Mouse (Mus musculus) MEL (cell line): ENCODE measurements around the gene Wbp4.

ENCODE experiments used
- BHLHE40 ChIP-seq: IDR thresholded peaks from 2 replicates; pipeline ENCODE4 v1.6.1; 2012; ENCODE audit warnings: low read depth, mild to moderate bottlenecking, inconsistent platforms, low read length, improper control_type of control experiment, borderline replicate concordance
- CHD2 ChIP-seq: IDR thresholded peaks from 2 replicates; pipeline ENCODE4 v1.6.1; 2011; ENCODE audit warnings: low read length, improper control_type of control experiment
- CTCF ChIP-seq, 3 experiments: IDR thresholded peaks in 2 of 3; conservative IDR thresholded peaks in 1 of 3; 2 replicates each; pipeline ENCODE4 v1.5.1; 2011 to 2012; ENCODE audit warnings: low read length in 3 of 3, low read depth in 2 of 3, mild to moderate bottlenecking in 2 of 3, improper control_type of control experiment in 1 of 3, inconsistent platforms in 1 of 3, mixed read lengths in 1 of 3, moderate library complexity in 1 of 3; ENCODE audit not compliant: control insufficient read depth in 1 of 3, insufficient read depth in 1 of 3, poor library complexity in 1 of 3, severe bottlenecking in 1 of 3
- GATA1 ChIP-seq: IDR thresholded peaks from 2 replicates; pipeline ENCODE4 v1.6.1; 2011; ENCODE audit warnings: low read depth, low read length, improper control_type of control experiment
- HCFC1 ChIP-seq: IDR thresholded peaks from 2 replicates; pipeline ENCODE4 v1.6.1; 2012; ENCODE audit warnings: low read depth, mild to moderate bottlenecking, inconsistent platforms, low read length, improper control_type of control experiment, moderate library complexity
- JUND ChIP-seq: IDR thresholded peaks from 2 replicates; pipeline ENCODE4 v1.6.1; 2011; ENCODE audit warnings: low read depth, mild to moderate bottlenecking, improper control_type of control experiment, low read length
- MAFK ChIP-seq: IDR thresholded peaks from 2 replicates; pipeline ENCODE4 v1.6.1; 2011; ENCODE audit warnings: low read depth, mild to moderate bottlenecking, low read length, improper control_type of control experiment, borderline replicate concordance
- MAX ChIP-seq: IDR thresholded peaks from 2 replicates; pipeline ENCODE4 v1.6.1; 2011; ENCODE audit warnings: low read length, improper control_type of control experiment
- MYB ChIP-seq: IDR thresholded peaks from 2 replicates; pipeline ENCODE4 v1.6.1; 2011; ENCODE audit warnings: mild to moderate bottlenecking, low read depth, low read length, improper control_type of control experiment
- POLR2A ChIP-seq, 2 experiments: IDR thresholded peaks; 2 replicates each; pipeline ENCODE4 v1.6.1; 2011 to 2012; ENCODE audit warnings: low read length in 2 of 2, mild to moderate bottlenecking in 2 of 2, control low read depth in 1 of 2, improper control_type of control experiment in 1 of 2, low read depth in 1 of 2, moderate library complexity in 1 of 2; ENCODE audit not compliant: control insufficient read depth in 1 of 2, insufficient read depth in 1 of 2, poor library complexity in 1 of 2
- SIN3A ChIP-seq: IDR thresholded peaks from 2 replicates; pipeline ENCODE4 v1.6.1; 2012; ENCODE audit warnings: low read length, improper control_type of control experiment, inconsistent platforms
- TAL1 ChIP-seq: IDR thresholded peaks from 2 replicates; pipeline ENCODE4 v1.6.1; 2012; ENCODE audit warnings: mild to moderate bottlenecking, inconsistent platforms, low read length, moderate library complexity, mixed read lengths
- USF1 ChIP-seq: IDR thresholded peaks from 2 replicates; pipeline ENCODE4 v1.6.1; 2014; ENCODE audit warnings: low read depth, mild to moderate bottlenecking, inconsistent platforms, low read length, improper control_type of control experiment, moderate library complexity

DNA sequence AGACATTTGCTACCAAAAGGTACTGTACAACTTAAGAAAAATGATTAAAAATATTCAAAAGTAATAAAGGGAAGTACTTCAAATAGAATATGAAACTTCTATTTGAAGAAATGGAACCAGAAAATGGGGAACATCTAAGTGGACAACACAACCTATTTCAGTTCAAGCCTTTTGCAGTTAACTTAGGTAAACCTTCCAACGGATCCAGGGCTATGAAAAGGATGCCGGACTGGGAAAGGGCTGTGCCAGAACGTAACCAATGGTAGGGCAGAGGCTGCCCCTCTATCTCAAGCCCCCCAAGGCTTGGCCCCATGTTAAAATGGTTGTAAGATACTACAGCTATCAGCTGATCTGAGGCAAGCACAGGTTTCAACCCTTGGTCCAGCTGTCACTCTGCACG lies 20.3 kb downstream of the Wbp4 start:
- no peak for TF ChIP-seq CTCF (IDR thresholded peaks at IDR 0.05 in 2 of 3, conservative IDR thresholded peaks at IDR 0.05 in 1 of 3; ENCODE audit: control insufficient read depth in 1 of 3, insufficient read depth in 1 of 3, low read depth in 2 of 3, low read length in 3 of 3, poor library complexity in 1 of 3, severe bottlenecking in 1 of 3)
- TF ChIP-seq MAX, result no peak
- no peak for TF ChIP-seq SIN3A
- no peak for TF ChIP-seq TAL1
- TF ChIP-seq MAFK, result no peak
- TF ChIP-seq USF1, result no peak
- TF ChIP-seq POLR2A (IDR thresholded peaks at IDR 0.05; ENCODE audit: control insufficient read depth in 1 of 2, insufficient read depth in 1 of 2, low read depth in 1 of 2, low read length in 2 of 2, poor library complexity in 1 of 2), result no peak
- TF ChIP-seq GATA1, result no peak
- no peak for TF ChIP-seq HCFC1
- TF ChIP-seq MYB, result no peak
- no peak for TF ChIP-seq CHD2
- TF ChIP-seq JUND, result no peak
- no peak for TF ChIP-seq BHLHE40
